Mouse (Mus musculus) intestine, postnatal 0 days (tissue): ENCODE measurements around the gene Ddx41. TPM values are rescaled to one million over a fixed set of nuclear protein-coding genes. Genes with fewer than 3 reads are reported as not detected.

Experiments used
- ATAC-seq: fragments of 200-750 bp; cut with Nextera tagmentation; 2 replicates; pipeline ENCODE4 v1.8.0; 2017; ENCODE audit warnings: mild to moderate bottlenecking, moderate TSS enrichment, moderate library complexity
- H3K27ac ChIP-seq: fragments of 300-500 bp; sonication (generic); 2 replicates; pipeline ENCODE4 v1.5.1; 2014; ENCODE audit warnings: mild to moderate bottlenecking, low read depth, low read length, moderate library complexity
- H3K27me3 ChIP-seq: fragments of 300-500 bp; sonication (generic); replicated peaks from 2 replicates; pipeline ENCODE4 v1.6.1; 2014; ENCODE audit warnings: low read length, mixed read lengths; ENCODE audit not compliant: control insufficient read depth, insufficient read depth
- H3K36me3 ChIP-seq: fragments of 300-500 bp; sonication (generic); 2 replicates; pipeline ENCODE4 v1.6.1; 2014; ENCODE audit warnings: mild to moderate bottlenecking, moderate library complexity; ENCODE audit not compliant: control insufficient read depth, insufficient read depth
- H3K4me1 ChIP-seq: fragments of 300-500 bp; sonication (generic); replicated peaks from 2 replicates; pipeline ENCODE4 v1.6.1; 2014; ENCODE audit warnings: antibody characterized with exemption, low read length, mixed read lengths; ENCODE audit not compliant: control insufficient read depth, insufficient read depth
- H3K4me2 ChIP-seq: fragments of 300-500 bp; sonication (generic); replicated peaks from 2 replicates; pipeline ENCODE4 v1.6.1; 2014; ENCODE audit warnings: low read depth, mild to moderate bottlenecking, moderate library complexity
- H3K4me3 ChIP-seq: fragments of 300-500 bp; sonication (generic); 2 replicates; pipeline ENCODE4 v1.5.1; 2014; ENCODE audit warnings: low read depth, low read length
- H3K9ac ChIP-seq: fragments of 300-500 bp; sonication (generic); 2 replicates; pipeline ENCODE4 v1.6.1; 2014; ENCODE audit warnings: mild to moderate bottlenecking, low read depth, low read length
- H3K9me3 ChIP-seq: fragments of 300-500 bp; sonication (generic); 2 replicates; pipeline ENCODE4 v1.6.1; 2016; ENCODE audit warnings: mixed run types; ENCODE audit not compliant: control insufficient read depth
- CTCF ChIP-seq: sonication (generic); IDR thresholded peaks from 2 replicates; pipeline ENCODE4 v1.5.1; 2016; ENCODE audit warnings: low read depth, mild to moderate bottlenecking, control low read depth, antibody characterized with exemption, moderate library complexity
- WGBS: fragments of 180-500 bp; shearing (Covaris S2); extraction: QIAGEN DNeasy Blood & Tissue Kit; methylation state at CpG from one replicate; pipeline ENCODE4 v1.1.7; 2014; 5-methylcytosine and 5-hydroxymethylcytosine counted together
- polyA plus RNA-seq: library from polyadenylated mRNA; unstranded; fragments of >200 nt; fragmentation: Nextera tagmentation; extraction: Ambion mirVana; gene quantifications from 2 replicates; pipeline ENCODE4 v1.2.1, GENCODE M21; 2015

The Ddx41 gene
- polyA plus RNA-seq, 1 experiment from 2014 or later: 23.2 TPM

GRCm38 (mm10) chr13:55512379-55513031 lies 24.0 kb downstream of the Ddx41 start:
- WGBS: 6% methylated on average over 25 of the region's 25 CpGs
- Histone ChIP-seq H3K4me3 (peak overlapping the region; percentile 85), H3K9ac (peak overlapping the region; percentile 77), H3K9me3 (no peaks in the 10 kb centered on the region), H3K4me1 (peaks cover 7% of the 10 kb centered on the region), H3K27ac (peak overlapping the region; percentile 80; the same call in 1 of the 2 replicates), H3K36me3 (peaks cover 27% of the 10 kb centered on the region), H3K4me2 (peak overlapping the region; percentile 95), H3K27me3 (no peaks in the 10 kb centered on the region)
- TF ChIP-seq CTCF: no peak
- peak; percentile 32; the same call in 1 of the 2 replicates for ATAC-seq

- Histone ChIP-seq H3K27ac (peak overlapping the region; percentile 80), H3K4me1 (peaks cover 7% of the 10 kb centered on the region), H3K9ac (no peak overlapping the region; the same call in 1 of the 2 replicates), H3K4me2 (peak overlapping the region; percentile 95), H3K9me3 (no peaks in the 10 kb centered on the region), H3K36me3 (peaks cover 37% of the 10 kb centered on the region), H3K27me3 (no peaks in the 10 kb centered on the region), H3K4me3 (peak overlapping the region; percentile 85; the same call in 1 of the 2 replicates)
- TF ChIP-seq CTCF: no peak
- ATAC-seq: no peak; the same call in 1 of the 2 replicates
- WGBS: 19% methylated on average over 5 of the region's 5 CpGs
Observed at GRCm38 (mm10) chr13:55511492-55511861, 25.0 kb downstream of the Ddx41 start.

- no peaks in the 10 kb centered on the region for H3K27me3 ChIP-seq
- TF ChIP-seq CTCF: peak; percentile 60
- H3K4me1 ChIP-seq: peaks cover 7% of the 10 kb centered on the region
- 21% methylated on average over 6 of the region's 6 CpGs for WGBS
- H3K27ac ChIP-seq: peak overlapping the region; percentile 80
- peaks cover 43% of the 10 kb centered on the region for H3K36me3 ChIP-seq
- peak overlapping the region; percentile 85; the same call in 1 of the 2 replicates for H3K4me3 ChIP-seq
- peak; percentile 48 for ATAC-seq
- peak overlapping the region; percentile 95 for H3K4me2 ChIP-seq
- no peak overlapping the region; the same call in 1 of the 2 replicates for H3K9ac ChIP-seq
- H3K9me3 ChIP-seq: no peaks in the 10 kb centered on the region
Observed at GRCm38 (mm10) chr13:55510668-55511491, 25.6 kb downstream of the Ddx41 start.

GRCm38 (mm10) chr13:55510332-55510667 lies 26.2 kb downstream of the Ddx41 start:
- Histone ChIP-seq H3K27ac (peak overlapping the region; percentile 80), H3K36me3 (peaks cover 49% of the 10 kb centered on the region), H3K27me3 (no peaks in the 10 kb centered on the region), H3K4me1 (peaks cover 7% of the 10 kb centered on the region), H3K4me2 (peak overlapping the region; percentile 95), H3K9ac (no peak overlapping the region), H3K4me3 (no peak overlapping the region), H3K9me3 (no peaks in the 10 kb centered on the region)
- no peak for TF ChIP-seq CTCF
- ATAC-seq: peak; percentile 14; the same call in 1 of the 2 replicates
- 38% methylated on average over 3 of the region's 3 CpGs for WGBS

- Histone ChIP-seq H3K4me3 (no peak overlapping the region), H3K4me1 (peaks cover 7% of the 10 kb centered on the region), H3K36me3 (peaks cover 65% of the 10 kb centered on the region), H3K9me3 (no peaks in the 10 kb centered on the region), H3K9ac (no peak overlapping the region), H3K27ac (no peak overlapping the region), H3K4me2 (no peak overlapping the region), H3K27me3 (no peaks in the 10 kb centered on the region)
- no peak for TF ChIP-seq CTCF
- no peak for ATAC-seq
- WGBS: 91% methylated on average over 10 of the region's 10 CpGs
Observed at GRCm38 (mm10) chr13:55508531-55508930, 27.9 kb downstream of the Ddx41 start.

- TF ChIP-seq CTCF: peak; percentile 42
- ATAC-seq: no peak
- peaks cover 7% of the 10 kb centered on the region for H3K4me1 ChIP-seq
- no peak overlapping the region for H3K4me3 ChIP-seq
- no peaks in the 10 kb centered on the region for H3K9me3 ChIP-seq
- peaks cover 71% of the 10 kb centered on the region for H3K36me3 ChIP-seq
- no peak overlapping the region for H3K27ac ChIP-seq
- H3K27me3 ChIP-seq: no peaks in the 10 kb centered on the region
- WGBS: 72% methylated on average over 11 of the region's 11 CpGs
- H3K4me2 ChIP-seq: no peak overlapping the region
- no peak overlapping the region for H3K9ac ChIP-seq
Observed at GRCm38 (mm10) chr13:55507877-55508276, 28.6 kb downstream of the Ddx41 start.
